9 mouse cellular contexts compared by ENCODE assay signal in genomic region chr10:18370475-18371286, GRCm38 (mm10). TPM values are rescaled to one million over a fixed set of nuclear protein-coding genes. Genes with fewer than 3 reads are reported as not detected.
A peak's percentile ranks its signal among the peaks of the same experiment; 100 is the strongest.
DNase-seq lines count a peak whose midpoint lies in the region; ATAC-seq and TF ChIP-seq lines count a peak whose summit lies in the region.
"Had no signal": no experiment of that assay in that cellular context is flagged by ENCODE, and none has a peak within 500 bp of the region (broad histone marks: within the 10 kb centered on the region; RNA-seq: fewer than 3 reads in every experiment).

No protein-coding gene starts in this region.

- no peak overlapping the region for H3K4me2 ChIP-seq in heart, embryonic 11.5 days

- ATAC-seq in heart, embryonic 11.5 days (replicated peaks; ENCODE audit: insufficient number of reproducible peaks, low FRiP score, low TSS enrichment) = no peak
- ATAC-seq in cerebellum, adult (ENCODE audit: insufficient number of reproducible peaks, low FRiP score, low TSS enrichment) = no peak

- 34% methylated on average over 17 of the region's 17 CpGs for WGBS in heart, embryonic 10.5 days
- 34% methylated on average over 17 of the region's 17 CpGs for WGBS in heart, embryonic 11.5 days (ENCODE audit: insufficient replicate concordance)
- 20% methylated on average over 17 of the region's 17 CpGs for WGBS in small intestine, adult 2 months

- DNase-seq in heart, embryonic 10.5 days (ENCODE audit: low spot score) = no peak
- peak; percentile 54 for DNase-seq in forelimb bud, embryonic 11.5 days (ENCODE audit: low read depth, low spot score)
- peak; percentile 41 to 67 for DNase-seq in kidney, postnatal 4 days
- no peak for DNase-seq in gastrocnemius, postnatal 4 days (ENCODE audit: low spot score in 2 of 2)
- no peak for DNase-seq in right cerebral cortex, postnatal 14 days
- DNase-seq: cerebellum, adult 9-11 months had no signal

- H3K9ac ChIP-seq in heart, embryonic 11.5 days (ENCODE audit: low read depth, low read length) = no peak overlapping the region

- no peak for TF ChIP-seq CTCF in small intestine, adult 2 months (IDR thresholded peaks at IDR 0.05; ENCODE audit: extremely low read depth, insufficient read length, insufficient replicate concordance, low read depth, low read length)

- no peak for TF ChIP-seq POLR2A in small intestine, adult 2 months (IDR thresholded peaks at IDR 0.05; ENCODE audit: low read depth, low read length)

- peaks cover 29% of the 10 kb centered on the region for H3K4me1 ChIP-seq in heart, embryonic 10.5 days
- peaks cover 11% of the 10 kb centered on the region for H3K4me1 ChIP-seq in heart, embryonic 11.5 days (ENCODE audit: control insufficient read depth, insufficient read depth, low read length)
- H3K4me1 ChIP-seq in small intestine, adult 2 months (ENCODE audit: control insufficient read depth, insufficient read depth, insufficient read length, low read length) = peaks cover 1% of the 10 kb centered on the region; the same call in 1 of the 2 replicates

- H3K27me3 ChIP-seq in heart, embryonic 10.5 days (ENCODE audit: insufficient read depth, poor library complexity, severe bottlenecking) = no peaks in the 10 kb centered on the region
- H3K27me3 ChIP-seq in heart, embryonic 11.5 days (ENCODE audit: control insufficient read depth, insufficient read depth, low read length) = no peaks in the 10 kb centered on the region
- H3K27me3 ChIP-seq in small intestine, adult 2 months (ENCODE audit: control insufficient read depth, insufficient read depth, low read length) = no peaks in the 10 kb centered on the region

- H3K9me3 ChIP-seq in heart, embryonic 10.5 days = no peaks in the 10 kb centered on the region
- H3K9me3 ChIP-seq in heart, embryonic 11.5 days (replicated peaks; ENCODE audit: control insufficient read depth, low read length) = no peaks in the 10 kb centered on the region

- peak overlapping the region; percentile 70 for H3K27ac ChIP-seq in heart, embryonic 10.5 days
- no peak overlapping the region for H3K27ac ChIP-seq in heart, embryonic 11.5 days (ENCODE audit: low read depth, low read length)
- peak overlapping the region; percentile 60 for H3K27ac ChIP-seq in small intestine, adult 2 months (ENCODE audit: insufficient read depth, low read depth, low read length)

- H3K4me3 ChIP-seq in heart, embryonic 10.5 days = no peak overlapping the region
- no peak overlapping the region for H3K4me3 ChIP-seq in heart, embryonic 11.5 days (ENCODE audit: low read depth, low read length)
- H3K4me3 ChIP-seq in small intestine, adult 2 months (ENCODE audit: low read depth, low read length) = peak overlapping the region; percentile 51

- H3K36me3 ChIP-seq in heart, embryonic 10.5 days = no peaks in the 10 kb centered on the region
- H3K36me3 ChIP-seq in heart, embryonic 11.5 days (ENCODE audit: control insufficient read depth, insufficient read depth, low read length) = no peaks in the 10 kb centered on the region
- no peaks in the 10 kb centered on the region for H3K36me3 ChIP-seq in small intestine, adult 2 months (ENCODE audit: control insufficient read depth, insufficient read depth, low read length)

RNA-seq across cellular contexts. Expression of gene Nhsl1, which starts 51.9 kb away (rescaled TPM):
- polyA plus RNA-seq in heart, embryonic 10.5 days (2016; fragmentation: Nextera tagmentation; extraction: Ambion mirVana) = 10.6 and 14.9 TPM in 2 replicates
- 13.6 and 15.0 TPM in 2 replicates for polyA plus RNA-seq in heart, embryonic 11.5 days (2014; fragmentation: Nextera tagmentation; extraction: Ambion mirVana)
- polyA plus RNA-seq in small intestine, adult 2 months (2012; rRNA removed) = 13.4 and 44.6 TPM in 2 replicates
- 10 to 100 TPM; 22.0 to 24.3 TPM for total RNA-seq in gastrocnemius, postnatal 4 days (2021)

Comparison
In these comparisons a context has a peak if more than half of its experiments do, and no peak if none do; other contexts are left out.
1. DNase-seq: peak in forelimb bud, embryonic 11.5 days (single experiment) and kidney, postnatal 4 days (2 of 2); none in heart, embryonic 10.5 days (single experiment), gastrocnemius, postnatal 4 days (0 of 2) and right cerebral cortex, postnatal 14 days (single experiment).